Mouse (Mus musculus) liver, embryonic 14.5 days (tissue): ENCODE measurements around the gene Sgf29. TPM values are rescaled to one million over a fixed set of nuclear protein-coding genes. Genes with fewer than 3 reads are reported as not detected.

ENCODE experiments used
- ATAC-seq: fragments of 200-750 bp; cut with Nextera tagmentation; 2 replicates; pipeline ENCODE4 v1.8.0; 2017; ENCODE audit warnings: moderate number of reproducible peaks, mild to moderate bottlenecking, moderate library complexity; ENCODE audit not compliant: insufficient read depth
- DNase-seq, 3 experiments: peaks; one replicate each; pipeline ENCODE4 v3.0.0-alpha.2; 2012 to 2013; ENCODE audit warnings: low read depth in 3 of 3, low spot score in 3 of 3
- H3K27ac ChIP-seq: fragments of 300-500 bp; sonication (generic); 2 replicates; pipeline ENCODE4 v1.5.1; 2014; ENCODE audit warnings: moderate library complexity, mild to moderate bottlenecking, control low read depth, inconsistent platforms
- H3K27me3 ChIP-seq: fragments of 300-500 bp; sonication (generic); 2 replicates; pipeline ENCODE4 v1.6.1; 2014; ENCODE audit warnings: mild to moderate bottlenecking, low read length, moderate library complexity; ENCODE audit not compliant: control insufficient read depth, insufficient read depth
- H3K36me3 ChIP-seq: fragments of 300-500 bp; sonication (generic); replicated peaks from 2 replicates; pipeline ENCODE4 v1.6.1; 2014; ENCODE audit warnings: low read depth; ENCODE audit not compliant: control insufficient read depth, insufficient read depth
- H3K4me1 ChIP-seq, 2 experiments: fragments of 200-500 bp in 1 of 2; fragments of 300-500 bp in 1 of 2; sonication (generic) in 1 of 2; replicated peaks; 2 replicates each; pipeline ENCODE4 v1.6.1; 2012 to 2014; ENCODE audit warnings: antibody characterized with exemption in 1 of 2, inconsistent platforms in 1 of 2, low read length in 1 of 2; ENCODE audit not compliant: control insufficient read depth in 2 of 2, insufficient read depth in 2 of 2
- H3K4me2 ChIP-seq: fragments of 300-500 bp; sonication (generic); 2 replicates; pipeline ENCODE4 v1.6.1; 2014; ENCODE audit warnings: low read depth, mild to moderate bottlenecking, control low read depth, moderate library complexity
- H3K4me3 ChIP-seq, 2 experiments: fragments of 200-500 bp in 1 of 2; fragments of 300-500 bp in 1 of 2; sonication (generic) in 1 of 2; 2 replicates each; pipeline ENCODE4 v1.5.1; 2012 to 2014; ENCODE audit warnings: low read depth in 2 of 2, low read length in 2 of 2, mild to moderate bottlenecking in 2 of 2, control low read depth in 1 of 2, inconsistent platforms in 1 of 2, moderate library complexity in 1 of 2; ENCODE audit not compliant: insufficient read depth in 1 of 2
- H3K9ac ChIP-seq: fragments of 300-500 bp; sonication (generic); replicated peaks from 2 replicates; pipeline ENCODE4 v1.6.1; 2014; ENCODE audit warnings: mild to moderate bottlenecking, control low read depth, moderate library complexity
- H3K9me3 ChIP-seq: fragments of 300-500 bp; sonication (generic); 2 replicates; pipeline ENCODE4 v1.6.1; 2016; ENCODE audit warnings: low read length, mixed read lengths; ENCODE audit not compliant: control insufficient read depth
- CTCF ChIP-seq: IDR thresholded peaks from 2 replicates; pipeline ENCODE4 v1.5.1; 2016; ENCODE audit warnings: antibody characterized with exemption, low read depth, control low read depth
- EP300 ChIP-seq: IDR thresholded peaks from 2 replicates; pipeline ENCODE4 v1.6.1; 2016; ENCODE audit warnings: antibody characterized with exemption, low read depth
- WGBS: fragments of 180-500 bp; shearing (Covaris S2); extraction: QIAGEN DNeasy Blood & Tissue Kit; methylation state at CpG from one replicate; pipeline ENCODE4 v1.1.7; 2014; ENCODE audit not compliant: insufficient replicate concordance; 5-methylcytosine and 5-hydroxymethylcytosine counted together
- polyA plus RNA-seq, 2 experiments: library from polyadenylated mRNA; depleted of rRNA in 1 of 2; stranded (reverse) in 1 of 2; unstranded in 1 of 2; fragments of >200 nt; fragmentation: Nextera tagmentation in 1 of 2; extraction: Ambion mirVana in 1 of 2; gene quantifications; 2 replicates each; pipeline versions ENCODE4 v1.2.1 to v1.2.3; 2012 to 2014

Gene Sgf29
- polyA plus RNA-seq (2012; rRNA removed) (19.5 and 24.7 TPM in 2 replicates), polyA plus RNA-seq (2014; fragmentation: Nextera tagmentation; extraction: Ambion mirVana) (23.6 and 34.4 TPM in 2 replicates)

- peak within 1 kb of the TSS; percentile 93 for H3K27ac ChIP-seq
- H3K9me3 ChIP-seq: no peaks in the 10 kb centered on the region
- H3K36me3 ChIP-seq: no peaks in the 10 kb centered on the region
- H3K9ac ChIP-seq: peak within 1 kb of the TSS; percentile 86
- peak; percentile 79 to 86 (median 81) for DNase-seq
- H3K4me2 ChIP-seq: peak within 1 kb of the TSS; percentile 98
- H3K27me3 ChIP-seq: no peaks in the 10 kb centered on the region
- 1% methylated on average over 56 of the region's 57 CpGs for WGBS
- H3K4me3 ChIP-seq: peak within 1 kb of the TSS; percentile 74 to 84
- peak; percentile 97 for ATAC-seq
- peaks cover 20 to 24% of the 10 kb centered on the region in 2 experiments for H3K4me1 ChIP-seq
- TF ChIP-seq EP300 (no peak), CTCF (no peak)
These were observed at the start of gene Sgf29 for GRCm38 (mm10) chr7:126649231-126650051. TSS of gene Sgf29 (plus strand) at chr7:126649309.

DNA sequence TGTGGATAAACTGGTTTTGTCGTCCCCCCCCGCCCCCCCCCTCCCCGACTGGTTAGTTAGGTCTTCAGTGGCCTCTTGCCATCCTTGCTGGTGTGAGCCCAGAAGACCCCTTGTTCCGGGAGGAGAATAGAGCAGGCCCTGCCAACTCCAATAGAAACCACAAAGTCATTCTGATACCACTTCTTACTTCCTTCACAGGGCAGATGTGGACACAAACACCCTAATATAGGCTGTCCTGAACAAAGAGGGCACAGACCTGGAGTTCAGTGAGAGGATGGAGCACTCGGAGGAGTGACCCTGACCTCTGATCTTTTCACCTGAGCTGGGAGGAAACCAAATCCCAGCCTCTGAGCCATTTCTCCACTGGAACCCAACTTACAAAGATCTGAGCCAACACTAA, 47.2 kb upstream of the Sgf29 start:
- H3K27ac ChIP-seq: no peak overlapping the region
- H3K9me3 ChIP-seq: no peaks in the 10 kb centered on the region
- no peak overlapping the region for H3K4me3 ChIP-seq
- H3K36me3 ChIP-seq: no peaks in the 10 kb centered on the region
- H3K27me3 ChIP-seq: no peaks in the 10 kb centered on the region
- ATAC-seq (no peak), DNase-seq (no peak)
- no peak overlapping the region for H3K4me2 ChIP-seq
- no peak overlapping the region for H3K9ac ChIP-seq
- 16% methylated on average over 5 of the region's 5 CpGs for WGBS
- no peaks in the 10 kb centered on the region for H3K4me1 ChIP-seq
- TF ChIP-seq CTCF (no peak), EP300 (no peak)

GRCm38 (mm10) chr7:126602650-126603049, 46.5 kb upstream of the Sgf29 start:
- ATAC-seq: no peak
- H3K4me2 ChIP-seq: no peak overlapping the region
- H3K4me1 ChIP-seq: no peaks in the 10 kb centered on the region; a peak in 1 of 4 replicates
- H3K4me3 ChIP-seq: no peak overlapping the region
- no peak overlapping the region for H3K27ac ChIP-seq
- H3K9ac ChIP-seq: no peak overlapping the region
- no peaks in the 10 kb centered on the region for H3K27me3 ChIP-seq
- H3K9me3 ChIP-seq: no peaks in the 10 kb centered on the region
- H3K36me3 ChIP-seq: no peaks in the 10 kb centered on the region
- TF ChIP-seq EP300 (no peak), CTCF (no peak)
- 45% methylated on average over 3 of the region's 3 CpGs for WGBS
- no peak for DNase-seq

- 48% methylated on average over 5 of the region's 5 CpGs for WGBS
- H3K36me3 ChIP-seq: no peaks in the 10 kb centered on the region
- no peak for ATAC-seq
- DNase-seq: no peak
- no peak for TF ChIP-seq EP300
- no peak for TF ChIP-seq CTCF
- no peak overlapping the region for H3K27ac ChIP-seq
- no peak overlapping the region for H3K4me2 ChIP-seq
- no peaks in the 10 kb centered on the region for H3K9me3 ChIP-seq
- no peaks in the 10 kb centered on the region for H3K27me3 ChIP-seq
- no peak overlapping the region for H3K9ac ChIP-seq
- no peak overlapping the region for H3K4me3 ChIP-seq
- no peaks in the 10 kb centered on the region; a peak in 1 of 4 replicates for H3K4me1 ChIP-seq
These were observed 42.5 kb upstream of the Sgf29 start for GRCm38 (mm10) chr7:126606611-126607010.

DNA sequence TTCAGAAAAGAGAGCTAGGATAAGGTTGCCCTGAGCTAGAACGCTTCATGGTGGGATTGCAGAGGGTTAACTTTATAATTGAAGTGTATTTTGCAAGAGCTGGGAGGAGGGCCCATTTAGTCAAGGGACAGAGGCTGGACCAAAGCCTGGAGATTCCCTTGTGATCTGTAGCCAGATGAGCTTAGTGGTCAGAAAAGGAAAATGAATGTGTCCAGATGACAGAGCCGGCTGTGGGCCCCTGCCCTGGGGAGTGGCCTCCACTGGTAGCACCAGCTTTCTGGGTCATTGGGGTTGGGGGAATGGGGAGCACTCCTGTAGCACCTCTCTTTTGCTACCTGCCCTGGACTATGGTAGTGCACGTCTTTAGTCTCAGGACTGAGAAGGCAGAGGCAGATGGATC, 42.0 kb upstream of the Sgf29 start:
- Histone ChIP-seq H3K4me3 (no peak overlapping the region), H3K27ac (no peak overlapping the region), H3K9ac (no peak overlapping the region), H3K36me3 (no peaks in the 10 kb centered on the region), H3K9me3 (no peaks in the 10 kb centered on the region), H3K4me2 (no peak overlapping the region), H3K27me3 (no peaks in the 10 kb centered on the region), H3K4me1 (no peaks in the 10 kb centered on the region; a peak in 1 of 4 replicates)
- DNase-seq: no peak
- WGBS: 64% methylated on average over 3 of the region's 3 CpGs
- ATAC-seq: no peak
- TF ChIP-seq EP300 (no peak), CTCF (no peak)
